Mouse (Mus musculus) left cerebral cortex, adult 6 months (tissue): ENCODE results near the gene Rragc. TPM values are rescaled to one million over a fixed set of nuclear protein-coding genes. Genes with fewer than 3 reads are reported as not detected.

ENCODE experiments used
- long read RNA-seq, 2 experiments: library from polyadenylated mRNA; unstranded; transcript quantifications; one replicate each; pipeline ENCODE4 v2.0.0; 2019 to 2020
- polyA plus RNA-seq: library from polyadenylated mRNA; unstranded; fragments of <200 nt; fragmentation: Nextera tagmentation; gene quantifications from 2 replicates; pipeline ENCODE4 v1.2.3, GENCODE M21; 2021

Rragc gene
- 14.6 and 52.6 TPM in 2 replicates for polyA plus RNA-seq
- long read RNA-seq, experiment 1, transcript Rragc-201 (7 exons, 2,593 nt), result major isoform, 14 of 54 reads
- long read RNA-seq, experiment 1, partial matches to known transcripts, result 15 of 54 reads
- long read RNA-seq, experiment 1, other reads (novel, unspliced or antisense), result 25 of 54 reads
- long read RNA-seq, experiment 2, partial matches to known transcripts, result 14 of 30 reads
- long read RNA-seq, experiment 2, other reads (novel, unspliced or antisense), result 14 of 30 reads

GRCm38 (mm10) chr4:123916748-123917547 is at the start of gene Rragc:
Gene Rragc (plus strand): TSS chr4:123917446.

GRCm38 (mm10) chr4:123904333-123905125 is 12.7 kb upstream of the Rragc start, which contains the start of gene Mycbp:
Gene Mycbp (plus strand): TSS chr4:123904832.

GRCm38 (mm10) chr4:123917548-123918140 is 398 bp downstream of the Rragc start, which contains the start of gene 4930535I16Rik:
Gene 4930535I16Rik (minus strand): TSS chr4:123918022.

Other genes starting within 250 kb of the Rragc start
- 21.2 and 27.2 TPM in 2 replicates for gene Macf1, start 233.1 kb upstream of the Rragc start, polyA plus RNA-seq
- gene Ndufs5, start 199.2 kb upstream of the Rragc start, polyA plus RNA-seq, result 1,228 and 1,253 TPM in 2 replicates
- gene Akirin1, start 167.1 kb upstream of the Rragc start, polyA plus RNA-seq, result 67.6 and 76.2 TPM in 2 replicates
- gene Rhbdl2, start 129.6 kb upstream of the Rragc start, polyA plus RNA-seq, result 0.41 and 1.0 TPM in 2 replicates
- 0.14 and 0.15 TPM in 2 replicates for gene 4933427I04Rik, start 57.8 kb upstream of the Rragc start, polyA plus RNA-seq
- gene Mycbp, start 12.6 kb upstream of the Rragc start, polyA plus RNA-seq, result 39.6 and 45.8 TPM in 2 replicates
- gene 4930535I16Rik, start 576 bp downstream of the Rragc start, polyA plus RNA-seq, result not detected in 2 replicates